Mouse (Mus musculus) forebrain, embryonic 15.5 days (tissue): ENCODE data around the gene St6galnac3. TPM values are rescaled to one million over a fixed set of nuclear protein-coding genes. Genes with fewer than 3 reads are reported as not detected.

Experiments used
- ATAC-seq: fragments of 200-750 bp; cut with Nextera tagmentation; replicated peaks from 2 replicates; pipeline ENCODE4 v1.8.0; 2017; ENCODE audit warnings: mild to moderate bottlenecking, moderate TSS enrichment, moderate library complexity
- H3K27ac ChIP-seq: fragments of 300-500 bp; sonication (generic); replicated peaks from 2 replicates; pipeline ENCODE4 v1.5.1; 2015; ENCODE audit warnings: mild to moderate bottlenecking, inconsistent platforms
- H3K27me3 ChIP-seq: fragments of 300-500 bp; sonication (generic); 2 replicates; pipeline ENCODE4 v1.6.1; 2015; ENCODE audit warnings: inconsistent platforms
- H3K36me3 ChIP-seq: fragments of 300-500 bp; sonication (generic); 2 replicates; pipeline ENCODE4 v1.6.1; 2015; ENCODE audit warnings: mild to moderate bottlenecking, inconsistent platforms
- H3K4me1 ChIP-seq: fragments of 300-500 bp; sonication (generic); 2 replicates; pipeline ENCODE4 v1.6.1; 2015; ENCODE audit warnings: inconsistent platforms
- H3K4me2 ChIP-seq: fragments of 300-500 bp; sonication (generic); replicated peaks from 2 replicates; pipeline ENCODE4 v1.6.1; 2015; ENCODE audit warnings: mild to moderate bottlenecking, inconsistent platforms
- H3K4me3 ChIP-seq: fragments of 300-500 bp; sonication (generic); 2 replicates; pipeline ENCODE4 v1.5.1; 2015; ENCODE audit warnings: mild to moderate bottlenecking, inconsistent platforms
- H3K9ac ChIP-seq: fragments of 300-500 bp; sonication (generic); replicated peaks from 2 replicates; pipeline ENCODE4 v1.6.1; 2015; ENCODE audit warnings: mild to moderate bottlenecking, inconsistent platforms
- H3K9me3 ChIP-seq: fragments of 300-500 bp; sonication (generic); 2 replicates; pipeline ENCODE4 v1.6.1; 2016; ENCODE audit warnings: inconsistent platforms
- WGBS: fragments of 180-500 bp; shearing (Covaris S2); methylation state at CpG from one replicate; pipeline ENCODE4 v1.1.7; 2015; ENCODE audit warnings: mixed read lengths; 5-methylcytosine and 5-hydroxymethylcytosine counted together
- polyA plus RNA-seq: library from polyadenylated mRNA; unstranded; fragments of >200 nt; fragmentation: Nextera tagmentation; extraction: Ambion mirVana; gene quantifications from 2 replicates; pipeline ENCODE4 v1.2.1, GENCODE M21; 2015

Gene St6galnac3
- polyA plus RNA-seq, 1 experiment from 2014 or later = 24.5 TPM

- H3K4me3 ChIP-seq = no peak overlapping the region
- 0 out of 2 replicates have a peak overlapping the region, but pooled peaks have one; percentile 5 for H3K9ac ChIP-seq
- H3K9me3 ChIP-seq = no peaks in the 10 kb centered on the region
- no peak overlapping the region for H3K27ac ChIP-seq
- no peak for ATAC-seq
- H3K36me3 ChIP-seq = no peaks in the 10 kb centered on the region
- no peak overlapping the region for H3K4me2 ChIP-seq
- H3K27me3 ChIP-seq = no peaks in the 10 kb centered on the region
- peaks cover 21% of the 10 kb centered on the region for H3K4me1 ChIP-seq
- 43% methylated on average over 7 of the region's 7 CpGs for WGBS
Observed at GRCm38 (mm10) chr3:153661927-153662326, 63.0 kb downstream of the St6galnac3 start.

GRCm38 (mm10) chr3:153659575-153660168 is 65.3 kb downstream of the St6galnac3 start:
- peak; percentile 26 for ATAC-seq
- H3K4me2 ChIP-seq = no peak overlapping the region
- no peaks in the 10 kb centered on the region for H3K36me3 ChIP-seq
- H3K27me3 ChIP-seq = no peaks in the 10 kb centered on the region
- H3K9me3 ChIP-seq = no peaks in the 10 kb centered on the region
- no peak overlapping the region for H3K4me3 ChIP-seq
- 35% methylated on average over 15 of the region's 15 CpGs for WGBS
- H3K9ac ChIP-seq = no peak overlapping the region
- no peak overlapping the region for H3K27ac ChIP-seq
- peaks cover 26% of the 10 kb centered on the region for H3K4me1 ChIP-seq

- Histone ChIP-seq H3K9me3 (no peaks in the 10 kb centered on the region), H3K4me1 (peaks cover 26% of the 10 kb centered on the region), H3K4me2 (no peak overlapping the region), H3K27me3 (no peaks in the 10 kb centered on the region), H3K36me3 (no peaks in the 10 kb centered on the region), H3K4me3 (no peak overlapping the region), H3K9ac (no peak overlapping the region), H3K27ac (no peak overlapping the region)
- ATAC-seq = peak; percentile 20
- 76% methylated on average over 22 of the region's 22 CpGs for WGBS
Observed at GRCm38 (mm10) chr3:153658051-153658777, 66.8 kb downstream of the St6galnac3 start.

- H3K9me3 ChIP-seq = no peaks in the 10 kb centered on the region
- H3K4me1 ChIP-seq = peaks cover 15% of the 10 kb centered on the region
- H3K36me3 ChIP-seq = no peaks in the 10 kb centered on the region
- WGBS = 24% methylated on average over 9 of the region's 9 CpGs
- ATAC-seq = 0 out of 2 replicates have a peak, but pooled peaks have one; percentile 17
- no peak overlapping the region for H3K4me3 ChIP-seq
- H3K27me3 ChIP-seq = no peaks in the 10 kb centered on the region
- no peak overlapping the region for H3K27ac ChIP-seq
- no peak overlapping the region for H3K4me2 ChIP-seq
- no peak overlapping the region for H3K9ac ChIP-seq
Observed at GRCm38 (mm10) chr3:153655071-153655470, 69.9 kb downstream of the St6galnac3 start.

GRCm38 (mm10) chr3:153652850-153653249 is 72.1 kb downstream of the St6galnac3 start:
- Histone ChIP-seq H3K9me3 (no peaks in the 10 kb centered on the region), H3K27me3 (no peaks in the 10 kb centered on the region), H3K9ac (no peak overlapping the region), H3K36me3 (no peaks in the 10 kb centered on the region), H3K4me1 (peaks cover 22% of the 10 kb centered on the region), H3K4me3 (no peak overlapping the region), H3K27ac (no peak overlapping the region), H3K4me2 (no peak overlapping the region)
- 78% methylated on average over 3 of the region's 3 CpGs for WGBS
- no peak for ATAC-seq

- peaks cover 14% of the 10 kb centered on the region; the same call in 1 of the 2 replicates for H3K4me1 ChIP-seq
- 43% methylated on average over 8 of the region's 8 CpGs for whole genome bisulfite sequencing
- ATAC-seq = 0 out of 2 replicates have a peak, but pooled peaks have one; percentile 11
- H3K9ac ChIP-seq = no peak overlapping the region
- no peaks in the 10 kb centered on the region for H3K36me3 ChIP-seq
- no peak overlapping the region for H3K27ac ChIP-seq
- H3K4me3 ChIP-seq = no peak overlapping the region
- H3K9me3 ChIP-seq = no peaks in the 10 kb centered on the region
- no peak overlapping the region for H3K4me2 ChIP-seq
- no peaks in the 10 kb centered on the region for H3K27me3 ChIP-seq
Observed at GRCm38 (mm10) chr3:153648713-153649112, 76.3 kb downstream of the St6galnac3 start.

GRCm38 (mm10) chr3:153645803-153646202 is 79.2 kb downstream of the St6galnac3 start:
- H3K9me3 ChIP-seq = no peaks in the 10 kb centered on the region
- no peaks in the 10 kb centered on the region for H3K36me3 ChIP-seq
- H3K4me3 ChIP-seq = no peak overlapping the region
- H3K27ac ChIP-seq = no peak overlapping the region
- ATAC-seq = no peak
- 55% methylated on average over 7 of the region's 7 CpGs for WGBS
- H3K4me1 ChIP-seq = peaks cover 16% of the 10 kb centered on the region; the same call in 1 of the 2 replicates
- H3K4me2 ChIP-seq = no peak overlapping the region
- H3K9ac ChIP-seq = no peak overlapping the region
- no peaks in the 10 kb centered on the region for H3K27me3 ChIP-seq

- Histone ChIP-seq H3K4me2 (no peak overlapping the region), H3K4me3 (no peak overlapping the region), H3K4me1 (peaks cover 15% of the 10 kb centered on the region; the same call in 1 of the 2 replicates), H3K27me3 (no peaks in the 10 kb centered on the region), H3K36me3 (no peaks in the 10 kb centered on the region), H3K27ac (no peak overlapping the region), H3K9me3 (no peaks in the 10 kb centered on the region), H3K9ac (no peak overlapping the region)
- ATAC-seq = no peak; the same call in 1 of the 2 replicates
- WGBS = 73% methylated on average over 20 of the region's 20 CpGs
Observed at GRCm38 (mm10) chr3:153643822-153644519, 81.0 kb downstream of the St6galnac3 start.

- H3K36me3 ChIP-seq = no peaks in the 10 kb centered on the region
- H3K9me3 ChIP-seq = no peaks in the 10 kb centered on the region
- H3K4me3 ChIP-seq = no peak overlapping the region
- H3K4me1 ChIP-seq = peaks cover 6% of the 10 kb centered on the region; the same call in 1 of the 2 replicates
- H3K27me3 ChIP-seq = no peaks in the 10 kb centered on the region
- WGBS = 92% methylated on average over 14 of the region's 14 CpGs
- no peak for ATAC-seq
- no peak overlapping the region for H3K4me2 ChIP-seq
- H3K27ac ChIP-seq = no peak overlapping the region
- H3K9ac ChIP-seq = no peak overlapping the region
Observed at GRCm38 (mm10) chr3:153642826-153643225, 82.1 kb downstream of the St6galnac3 start.

GRCm38 (mm10) chr3:153641805-153642204 is 83.2 kb downstream of the St6galnac3 start:
- H3K27ac ChIP-seq = no peak overlapping the region
- ATAC-seq = no peak
- H3K9ac ChIP-seq = no peak overlapping the region
- no peaks in the 10 kb centered on the region for H3K36me3 ChIP-seq
- no peak overlapping the region for H3K4me2 ChIP-seq
- H3K9me3 ChIP-seq = no peaks in the 10 kb centered on the region
- no peaks in the 10 kb centered on the region for H3K27me3 ChIP-seq
- H3K4me3 ChIP-seq = no peak overlapping the region
- peaks cover 6% of the 10 kb centered on the region for H3K4me1 ChIP-seq
- 53% methylated on average over 5 of the region's 5 CpGs for WGBS

- no peak overlapping the region for H3K27ac ChIP-seq
- peaks cover 8% of the 10 kb centered on the region for H3K4me1 ChIP-seq
- H3K4me2 ChIP-seq = no peak overlapping the region
- H3K9ac ChIP-seq = no peak overlapping the region
- no peak overlapping the region for H3K4me3 ChIP-seq
- no peaks in the 10 kb centered on the region for H3K27me3 ChIP-seq
- no peaks in the 10 kb centered on the region for H3K9me3 ChIP-seq
- H3K36me3 ChIP-seq = no peaks in the 10 kb centered on the region
- WGBS = 71% methylated on average over 1 of the region's 1 CpGs
- ATAC-seq = no peak
Observed at GRCm38 (mm10) chr3:153637336-153637735, 87.6 kb downstream of the St6galnac3 start.

- H3K9ac ChIP-seq = no peak overlapping the region
- no peak overlapping the region for H3K4me3 ChIP-seq
- H3K4me2 ChIP-seq = no peak overlapping the region
- H3K4me1 ChIP-seq = peaks cover 6% of the 10 kb centered on the region
- H3K27ac ChIP-seq = no peak overlapping the region
- no peaks in the 10 kb centered on the region for H3K9me3 ChIP-seq
- 80% methylated on average over 7 of the region's 7 CpGs for WGBS
- H3K36me3 ChIP-seq = no peaks in the 10 kb centered on the region
- no peak for ATAC-seq
- H3K27me3 ChIP-seq = no peaks in the 10 kb centered on the region
Observed at GRCm38 (mm10) chr3:153636804-153637153, 88.2 kb downstream of the St6galnac3 start.
